Mouse (Mus musculus) MEL (cell line): ENCODE measurements around the gene Hormad1. TPM values are rescaled to one million over a fixed set of nuclear protein-coding genes. Genes with fewer than 3 reads are reported as not detected.

Experiments
- DNase-seq: peaks from one replicate; pipeline ENCODE4 v3.0.0; 2011; ENCODE audit warnings: low read depth, low spot score
- H3K27ac ChIP-seq: 2 replicates; pipeline ENCODE4 v1.5.1; 2012; ENCODE audit warnings: low read depth, mild to moderate bottlenecking, control low read depth, low read length, moderate library complexity; ENCODE audit not compliant: control insufficient read depth
- H3K27me3 ChIP-seq, 2 experiments: fragments of 150-350 bp in 1 of 2; sonication (generic) in 1 of 2; 2 replicates each; pipeline ENCODE4 v1.6.1; 2012; ENCODE audit warnings: low read length in 2 of 2, mild to moderate bottlenecking in 2 of 2, improper control_type of control experiment in 1 of 2, moderate library complexity in 1 of 2; ENCODE audit not compliant: insufficient read depth in 2 of 2, control insufficient read depth in 1 of 2
- H3K36me3 ChIP-seq, 2 experiments: 2 replicates each; pipeline ENCODE4 v1.6.1; 2012 to 2014; ENCODE audit warnings: low read length in 2 of 2, improper control_type of control experiment in 1 of 2, inconsistent platforms in 1 of 2, mild to moderate bottlenecking in 1 of 2; ENCODE audit not compliant: insufficient read depth in 2 of 2, control insufficient read depth in 1 of 2
- H3K4me1 ChIP-seq, 2 experiments: fragments of 150-350 bp in 1 of 2; sonication (generic) in 1 of 2; 2 replicates each; pipeline ENCODE4 v1.6.1; 2012; ENCODE audit warnings: low read length in 2 of 2, improper control_type of control experiment in 1 of 2, mild to moderate bottlenecking in 1 of 2; ENCODE audit not compliant: insufficient read depth in 2 of 2, control insufficient read depth in 1 of 2
- H3K4me3 ChIP-seq, 2 experiments: fragments of 150-350 bp in 1 of 2; sonication (generic) in 1 of 2; 2 replicates each; pipeline ENCODE4 v1.5.1; 2012; ENCODE audit warnings: low read depth in 2 of 2, low read length in 2 of 2, mild to moderate bottlenecking in 2 of 2, moderate library complexity in 2 of 2, control low read depth in 1 of 2, improper control_type of control experiment in 1 of 2; ENCODE audit not compliant: control insufficient read depth in 1 of 2, insufficient read depth in 1 of 2
- H3K79me2 ChIP-seq: 2 replicates; pipeline ENCODE4 v1.6.1; 2012; ENCODE audit warnings: mild to moderate bottlenecking, low read length, moderate library complexity; ENCODE audit not compliant: control insufficient read depth, poor library complexity, insufficient read depth
- H3K9ac ChIP-seq: 2 replicates; pipeline ENCODE4 v1.6.1; 2012; ENCODE audit warnings: low read depth, mild to moderate bottlenecking, control low read depth, low read length, moderate library complexity; ENCODE audit not compliant: control insufficient read depth, poor library complexity, severe bottlenecking
- H3K9me3 ChIP-seq: fragments of 150-350 bp; sonication (generic); replicated peaks from 2 replicates; pipeline ENCODE4 v1.6.1; 2012; ENCODE audit warnings: mild to moderate bottlenecking, low read length, improper control_type of control experiment, moderate library complexity; ENCODE audit not compliant: insufficient read depth
- BHLHE40 ChIP-seq: IDR thresholded peaks from 2 replicates; pipeline ENCODE4 v1.6.1; 2012; ENCODE audit warnings: low read depth, mild to moderate bottlenecking, inconsistent platforms, low read length, improper control_type of control experiment, borderline replicate concordance
- ELF1 ChIP-seq: IDR thresholded peaks from 2 replicates; pipeline ENCODE4 v1.6.1; 2014; ENCODE audit warnings: low read depth, mild to moderate bottlenecking, inconsistent platforms, low read length, improper control_type of control experiment, moderate library complexity
- EP300 ChIP-seq, 2 experiments: IDR thresholded peaks; 2 replicates each; pipeline ENCODE4 v1.6.1; 2011; ENCODE audit warnings: improper control_type of control experiment in 2 of 2, low read length in 2 of 2, low read depth in 1 of 2, mild to moderate bottlenecking in 1 of 2
- ETS1 ChIP-seq: IDR thresholded peaks from 2 replicates; pipeline ENCODE4 v1.6.1; 2012; ENCODE audit warnings: low read depth, mild to moderate bottlenecking, inconsistent platforms, low read length, improper control_type of control experiment, moderate library complexity
- HCFC1 ChIP-seq: IDR thresholded peaks from 2 replicates; pipeline ENCODE4 v1.6.1; 2012; ENCODE audit warnings: low read depth, mild to moderate bottlenecking, inconsistent platforms, low read length, improper control_type of control experiment, moderate library complexity
- JUND ChIP-seq: IDR thresholded peaks from 2 replicates; pipeline ENCODE4 v1.6.1; 2011; ENCODE audit warnings: low read depth, mild to moderate bottlenecking, improper control_type of control experiment, low read length
- MAZ ChIP-seq: IDR thresholded peaks from 2 replicates; pipeline ENCODE4 v1.6.1; 2012; ENCODE audit warnings: low read depth, mild to moderate bottlenecking, inconsistent platforms, low read length, improper control_type of control experiment
- MEF2A ChIP-seq: IDR thresholded peaks from 2 replicates; pipeline ENCODE4 v1.6.1; 2014; ENCODE audit warnings: low read depth, mild to moderate bottlenecking, inconsistent platforms, low read length, improper control_type of control experiment; ENCODE audit not compliant: poor library complexity, insufficient replicate concordance, severe bottlenecking; ENCODE audit errors: extremely low read depth
- MYB ChIP-seq: IDR thresholded peaks from 2 replicates; pipeline ENCODE4 v1.6.1; 2011; ENCODE audit warnings: mild to moderate bottlenecking, low read depth, low read length, improper control_type of control experiment
- MYC ChIP-seq: IDR thresholded peaks from 2 replicates; pipeline ENCODE4 v1.6.1; 2011; ENCODE audit warnings: low read depth, mild to moderate bottlenecking, low read length, improper control_type of control experiment, moderate library complexity
- POLR2A ChIP-seq, 2 experiments: IDR thresholded peaks; 2 replicates each; pipeline ENCODE4 v1.6.1; 2011 to 2012; ENCODE audit warnings: low read length in 2 of 2, mild to moderate bottlenecking in 2 of 2, control low read depth in 1 of 2, improper control_type of control experiment in 1 of 2, low read depth in 1 of 2, moderate library complexity in 1 of 2; ENCODE audit not compliant: control insufficient read depth in 1 of 2, insufficient read depth in 1 of 2, poor library complexity in 1 of 2
- POLR2AphosphoS5 ChIP-seq: IDR thresholded peaks from 2 replicates; pipeline ENCODE4 v1.6.1; 2012; ENCODE audit warnings: low read depth, borderline replicate concordance, mild to moderate bottlenecking, inconsistent platforms, low read length, moderate library complexity, mixed read lengths
- RAD21 ChIP-seq: IDR thresholded peaks from 2 replicates; pipeline ENCODE4 v1.6.1; 2011; ENCODE audit warnings: mild to moderate bottlenecking, low read depth, low read length, improper control_type of control experiment
- SIN3A ChIP-seq: IDR thresholded peaks from 2 replicates; pipeline ENCODE4 v1.6.1; 2012; ENCODE audit warnings: low read length, improper control_type of control experiment, inconsistent platforms
- TAL1 ChIP-seq: IDR thresholded peaks from 2 replicates; pipeline ENCODE4 v1.6.1; 2012; ENCODE audit warnings: mild to moderate bottlenecking, inconsistent platforms, low read length, moderate library complexity, mixed read lengths
- TBP ChIP-seq: IDR thresholded peaks from 2 replicates; pipeline ENCODE4 v1.8.0; 2011; ENCODE audit warnings: low read depth, low read length, improper control_type of control experiment
- TCF12 ChIP-seq: IDR thresholded peaks from 2 replicates; pipeline ENCODE4 v1.6.1; 2014; ENCODE audit warnings: low read depth, mild to moderate bottlenecking, inconsistent platforms, low read length, improper control_type of control experiment, moderate library complexity
- UBTF ChIP-seq: IDR thresholded peaks from 2 replicates; pipeline ENCODE4 v1.6.1; 2012; ENCODE audit warnings: low read depth, mild to moderate bottlenecking, inconsistent platforms, low read length, improper control_type of control experiment, moderate library complexity, borderline replicate concordance; ENCODE audit not compliant: insufficient read depth
- USF1 ChIP-seq: IDR thresholded peaks from 2 replicates; pipeline ENCODE4 v1.6.1; 2014; ENCODE audit warnings: low read depth, mild to moderate bottlenecking, inconsistent platforms, low read length, improper control_type of control experiment, moderate library complexity
- USF2 ChIP-seq, 2 experiments: IDR thresholded peaks; 2 replicates each; pipeline ENCODE4 v1.6.1; 2011 to 2012; ENCODE audit warnings: improper control_type of control experiment in 2 of 2, low read length in 2 of 2, borderline replicate concordance in 1 of 2, inconsistent platforms in 1 of 2, low read depth in 1 of 2, mild to moderate bottlenecking in 1 of 2; ENCODE audit not compliant: insufficient read depth in 1 of 2
- polyA plus RNA-seq, 2 experiments: library from polyadenylated mRNA; stranded (reverse) in 1 of 2; unstranded in 1 of 2; fragments of >175 nt in 1 of 2; fragments of >200 nt in 1 of 2; gene quantifications; 2 replicates each; pipeline versions ENCODE4 v1.2.1 to v1.2.4; 2012; ENCODE audit warnings: low replicate concordance in 2 of 2, low read depth in 1 of 2; ENCODE audit not compliant: insufficient read length in 2 of 2, insufficient read depth in 1 of 2, missing spikeins in 1 of 2
- total RNA-seq: library from RNA; depleted of rRNA; stranded (reverse); fragments of 300-350 nt; gene quantifications from 2 replicates; pipeline ENCODE4 v1.2.3, GENCODE M21; 2012

Gene Hormad1
- total and polyA plus RNA-seq, 3 experiments: not detected

- Histone ChIP-seq H3K4me3 (no peak overlapping the region), H3K4me1 (peaks cover 2 to 16% of the 10 kb centered on the region in 2 experiments; a peak in 3 of 4 replicates), H3K36me3 (peaks cover 0 to 9% of the 10 kb centered on the region in 2 experiments; a peak in 2 of 4 replicates), H3K9ac (no peak overlapping the region), H3K9me3 (no peaks in the 10 kb centered on the region), H3K27me3 (peaks cover 10 to 17% of the 10 kb centered on the region in 2 experiments), H3K79me2 (no peaks in the 10 kb centered on the region), H3K27ac (no peak overlapping the region)
- TF ChIP-seq EP300 (IDR thresholded peaks at IDR 0.05; ENCODE audit: low read depth in 1 of 2, low read length in 2 of 2) (no peak), MYB (no peak), BHLHE40 (no peak), HCFC1 (no peak), MEF2A (no peak), TCF12 (no peak), TBP (no peak), ELF1 (no peak), ETS1 (no peak), MYC (no peak), USF2 (IDR thresholded peaks at IDR 0.05; ENCODE audit: borderline replicate concordance in 1 of 2, insufficient read depth in 1 of 2, low read depth in 1 of 2, low read length in 2 of 2) (no peak), RAD21 (no peak), SIN3A (no peak), UBTF (no peak), POLR2AphosphoS5 (no peak), USF1 (no peak)
- no peak for DNase-seq
Observed at GRCm38 (mm10) chr3:95524673-95525072, 34.8 kb upstream of the Hormad1 start.

GRCm38 (mm10) chr3:95526111-95526510, 33.4 kb upstream of the Hormad1 start:
- no peak for TF ChIP-seq MAZ
- TF ChIP-seq POLR2A (IDR thresholded peaks at IDR 0.05; ENCODE audit: control insufficient read depth in 1 of 2, insufficient read depth in 1 of 2, low read depth in 1 of 2, low read length in 2 of 2, poor library complexity in 1 of 2): no peak
- no peak for TF ChIP-seq JUND
- no peak for TF ChIP-seq TAL1
- Histone ChIP-seq H3K27me3 (peaks cover 10 to 17% of the 10 kb centered on the region in 2 experiments), H3K9ac (no peak overlapping the region), H3K4me1 (peaks cover 2 to 8% of the 10 kb centered on the region in 2 experiments; a peak in 3 of 4 replicates), H3K27ac (no peak overlapping the region), H3K79me2 (no peaks in the 10 kb centered on the region), H3K36me3 (peaks cover 0 to 4% of the 10 kb centered on the region in 2 experiments; a peak in 1 of 4 replicates), H3K4me3 (no peak overlapping the region), H3K9me3 (no peaks in the 10 kb centered on the region)
- DNase-seq: no peak
